Mouse (Mus musculus) left cerebral cortex, adult 8-10 months (tissue): ENCODE data around the gene Gpcpd1. TPM values are rescaled to one million over a fixed set of nuclear protein-coding genes. Genes with fewer than 3 reads are reported as not detected.
"Not testable (repeated sequence)": the region's sequence is repeated elsewhere in the genome, so short reads cannot be mapped to it uniquely, and the experiment has no call there.

Experiments used
- DNase-seq, 2 experiments: peaks; one replicate each; pipeline ENCODE4 v3.0.0; 2022; ENCODE audit warnings: low spot score in 2 of 2
- total RNA-seq, 4 experiments: library from RNA; stranded (reverse); gene quantifications; 2 replicates each; pipeline ENCODE4 v1.2.4; 2022

Gpcpd1 gene
- 10 to 100 TPM; 80.3 to 98.3 (median 82.8) TPM for total RNA-seq

DNA sequence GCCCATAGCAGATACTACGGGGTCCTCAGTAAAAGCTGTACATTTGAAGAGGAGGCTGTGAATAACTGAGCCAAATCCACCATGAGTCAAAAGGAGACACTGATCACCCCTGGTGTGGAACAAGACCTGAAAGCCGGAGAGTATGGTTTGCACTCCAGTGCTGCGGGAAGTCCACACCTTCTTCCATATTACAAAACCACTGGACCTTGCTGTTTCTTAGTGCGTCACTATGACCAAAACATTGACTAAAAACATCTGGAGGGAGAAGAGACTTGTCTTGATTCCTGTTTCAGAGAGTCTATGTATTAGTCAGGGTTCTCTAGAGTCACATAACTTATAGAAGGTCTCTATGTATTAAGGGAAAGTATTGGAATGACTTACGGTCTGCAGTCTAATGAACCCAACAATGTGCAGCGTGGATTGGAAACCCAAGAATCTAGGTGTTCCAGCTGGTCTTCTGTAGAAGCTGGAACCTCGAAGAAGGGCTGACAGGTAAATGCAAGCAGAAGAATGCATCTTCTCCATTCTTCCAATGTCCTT is at the start of gene Gpcpd1:
Gene Gpcpd1, minus strand, starts transcription at position 490 of the 540 bp plus-strand sequence.
- DNase-seq: no peak

DNA sequence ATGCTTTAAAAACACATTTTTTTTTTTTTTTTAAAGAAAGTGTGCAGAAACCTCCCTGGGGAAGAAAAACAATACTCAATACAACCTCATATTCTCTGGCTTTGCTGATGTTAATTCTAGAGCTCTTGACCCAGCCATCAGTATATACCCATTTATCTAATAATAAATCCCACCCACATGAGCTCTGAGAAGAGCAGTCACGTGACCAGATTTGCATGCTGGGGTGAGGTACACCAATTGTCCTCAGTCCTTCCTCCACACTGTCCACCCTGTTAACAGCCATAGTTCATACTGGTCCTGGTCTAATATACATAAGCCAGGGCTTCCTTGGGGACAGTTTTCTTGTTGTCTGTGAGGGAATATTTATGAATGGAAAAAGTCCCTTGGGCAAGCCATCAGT is 49.0 kb upstream of the Gpcpd1 start:
- DNase-seq: no peak

DNA sequence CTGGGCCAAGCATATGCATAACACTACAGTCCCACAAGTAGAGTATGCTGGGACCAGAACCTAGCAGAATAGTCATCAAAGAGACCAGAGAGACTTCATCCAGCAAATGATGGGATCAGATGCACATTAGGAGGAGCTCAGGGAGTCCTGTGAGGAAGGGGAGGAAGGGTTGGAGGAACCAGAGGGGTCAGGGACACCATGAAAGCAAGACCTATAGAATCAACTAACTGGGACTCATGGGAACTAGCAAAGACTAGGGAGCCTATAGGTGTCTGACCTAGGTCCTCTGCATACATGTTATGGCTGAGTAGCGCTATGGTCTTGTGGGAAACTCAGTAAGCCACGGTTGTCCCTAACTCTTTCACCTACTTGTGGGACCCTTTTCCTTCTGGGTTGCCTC is 41.1 kb upstream of the Gpcpd1 start:
- DNase-seq: no peak

DNA sequence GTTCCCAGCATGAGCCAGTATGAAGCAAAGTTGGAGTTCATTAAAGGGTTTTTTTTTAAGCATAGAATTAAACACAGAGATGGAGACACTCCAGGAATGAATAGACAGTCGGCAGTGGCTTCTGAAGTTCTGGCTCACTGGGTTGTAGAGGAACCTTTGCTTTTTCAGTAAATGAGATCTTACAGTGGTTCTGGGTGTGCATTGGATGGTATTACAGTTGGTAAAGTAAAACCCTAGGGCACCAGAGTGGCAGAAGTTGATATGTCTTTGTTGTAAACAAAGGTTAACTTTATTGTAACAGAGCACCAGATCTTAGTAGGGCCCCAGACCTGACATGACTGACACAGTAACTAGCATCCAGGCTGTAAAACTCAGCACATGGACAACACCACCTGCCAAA is 35.6 kb upstream of the Gpcpd1 start:
- DNase-seq: no peak

DNA sequence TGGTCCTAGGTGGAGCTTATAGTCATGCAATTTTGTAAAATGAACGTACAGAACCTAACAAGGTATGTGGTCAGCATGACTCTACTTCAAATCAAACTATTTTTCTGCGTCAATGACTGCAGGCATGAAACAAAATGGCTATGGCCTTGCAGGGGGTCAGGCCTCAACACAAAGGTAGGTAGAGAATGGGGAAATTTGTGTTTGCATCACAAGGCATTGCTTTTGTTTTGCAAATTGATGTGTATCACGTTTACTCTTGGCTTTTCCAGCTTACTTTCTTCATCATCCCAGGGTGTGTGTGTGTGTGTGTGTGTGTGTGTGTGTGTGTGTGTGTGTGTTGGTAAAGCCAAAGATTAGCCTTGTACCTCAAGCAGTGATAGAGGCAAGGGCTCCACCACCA is 30.2 kb upstream of the Gpcpd1 start:
- DNase-seq: no peak

DNA sequence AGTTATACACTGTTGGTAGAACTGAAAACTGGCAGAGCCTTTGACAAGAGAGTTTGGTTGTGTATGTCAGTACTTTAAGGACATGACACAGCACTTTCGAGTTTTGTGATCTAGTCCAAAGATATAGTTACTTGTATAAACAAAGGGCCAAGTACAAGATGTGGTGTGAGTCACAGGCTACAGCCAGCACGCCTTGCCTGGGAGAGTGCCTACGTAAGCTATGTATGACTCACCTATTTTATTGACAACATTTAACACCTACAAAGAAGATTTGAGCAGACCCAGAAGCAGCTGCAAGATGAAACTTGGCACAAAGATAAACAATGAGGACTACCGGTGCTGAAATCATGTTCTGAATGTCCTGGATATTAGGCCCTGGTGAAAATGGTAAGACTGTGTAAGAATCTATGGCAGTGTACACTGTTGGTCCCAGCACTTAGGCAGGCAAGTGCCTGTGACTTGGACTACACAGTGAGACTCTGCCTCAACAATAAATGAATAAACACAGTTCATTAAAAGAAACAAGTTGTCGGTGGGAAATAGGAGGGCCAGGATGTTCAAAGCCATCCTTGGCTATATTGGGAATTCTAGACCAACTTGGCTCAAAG is 26.2 kb upstream of the Gpcpd1 start:
- peak in 1 of 2 experiments; percentile 36 for DNase-seq

DNA sequence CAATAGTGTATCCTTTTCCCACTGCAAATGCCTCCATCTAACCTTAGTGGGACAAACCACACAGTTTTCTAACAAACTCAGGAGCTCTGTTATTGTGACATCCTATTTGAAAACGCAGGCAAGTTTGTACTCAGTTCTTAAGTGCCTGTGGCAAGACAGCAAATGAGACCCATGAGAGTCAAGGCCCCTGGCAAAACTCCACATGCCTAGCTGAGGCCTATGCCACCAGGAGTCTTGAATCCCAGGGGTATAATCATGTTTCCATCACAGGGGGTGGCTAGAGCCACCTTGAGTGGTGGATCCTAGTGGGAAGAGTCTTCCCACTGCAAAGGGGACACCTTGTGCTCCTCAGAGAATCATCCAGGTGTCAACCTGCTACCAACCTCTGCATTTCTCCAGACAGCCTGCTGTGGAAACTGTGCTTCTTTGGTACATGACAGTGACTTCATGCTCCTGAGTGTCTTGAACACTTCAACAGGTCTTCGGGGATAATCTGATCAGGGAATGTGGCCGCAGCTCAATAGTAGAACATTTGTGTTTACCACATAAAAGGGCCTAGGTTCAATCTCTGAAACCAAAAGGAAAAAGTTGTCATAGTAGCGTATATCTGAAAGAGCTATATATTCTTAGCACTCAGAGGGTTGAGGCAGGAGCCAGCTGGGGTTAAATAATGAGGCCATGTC is 24.2 kb upstream of the Gpcpd1 start:
- DNase-seq: no peak

DNA sequence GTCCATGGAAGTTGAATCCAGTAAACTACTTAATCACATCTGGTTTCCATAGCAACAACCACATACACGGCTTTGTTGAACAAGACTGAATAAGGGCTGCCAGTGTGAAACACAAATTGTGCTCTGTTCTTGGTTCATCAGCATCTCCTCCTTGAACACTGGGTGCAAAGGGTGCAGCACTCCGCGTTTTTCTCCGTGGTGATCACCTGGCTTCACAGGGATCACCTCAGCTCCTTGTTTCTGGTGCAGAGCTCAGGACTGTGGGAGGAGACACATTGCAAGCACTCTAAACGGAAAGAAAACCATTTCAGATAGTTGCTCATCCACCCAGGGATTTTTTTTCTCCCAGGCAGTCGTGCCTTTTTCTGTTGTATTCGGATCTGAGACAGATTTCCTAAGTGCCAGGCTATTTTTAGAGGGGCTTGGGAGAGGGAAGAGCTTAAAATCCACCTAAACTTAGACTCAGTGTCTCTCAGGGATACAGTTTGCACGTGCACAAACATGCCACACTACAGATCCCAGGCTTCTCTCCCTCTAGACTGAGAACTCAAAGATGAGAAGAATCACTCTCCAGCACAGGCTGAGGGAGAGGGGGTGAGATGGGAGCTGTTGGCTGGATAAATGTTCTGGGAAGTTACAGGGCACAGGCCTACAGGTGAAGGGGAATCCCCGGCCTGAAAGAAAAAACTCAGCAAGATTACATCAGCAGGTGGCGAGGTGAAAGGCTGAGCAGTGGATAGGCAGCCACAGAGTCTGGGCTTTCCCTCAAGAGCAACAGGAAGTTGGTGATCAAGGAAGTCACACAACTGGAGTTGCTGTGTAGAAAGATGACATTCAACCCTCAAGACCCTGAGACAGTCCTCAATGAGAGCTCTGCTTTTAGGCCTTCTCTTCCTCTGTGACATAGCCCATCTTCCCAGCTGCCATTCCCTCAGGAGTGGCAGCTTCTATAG is 19.9 kb upstream of the Gpcpd1 start:
- DNase-seq: peak; percentile 42 to 84

DNA sequence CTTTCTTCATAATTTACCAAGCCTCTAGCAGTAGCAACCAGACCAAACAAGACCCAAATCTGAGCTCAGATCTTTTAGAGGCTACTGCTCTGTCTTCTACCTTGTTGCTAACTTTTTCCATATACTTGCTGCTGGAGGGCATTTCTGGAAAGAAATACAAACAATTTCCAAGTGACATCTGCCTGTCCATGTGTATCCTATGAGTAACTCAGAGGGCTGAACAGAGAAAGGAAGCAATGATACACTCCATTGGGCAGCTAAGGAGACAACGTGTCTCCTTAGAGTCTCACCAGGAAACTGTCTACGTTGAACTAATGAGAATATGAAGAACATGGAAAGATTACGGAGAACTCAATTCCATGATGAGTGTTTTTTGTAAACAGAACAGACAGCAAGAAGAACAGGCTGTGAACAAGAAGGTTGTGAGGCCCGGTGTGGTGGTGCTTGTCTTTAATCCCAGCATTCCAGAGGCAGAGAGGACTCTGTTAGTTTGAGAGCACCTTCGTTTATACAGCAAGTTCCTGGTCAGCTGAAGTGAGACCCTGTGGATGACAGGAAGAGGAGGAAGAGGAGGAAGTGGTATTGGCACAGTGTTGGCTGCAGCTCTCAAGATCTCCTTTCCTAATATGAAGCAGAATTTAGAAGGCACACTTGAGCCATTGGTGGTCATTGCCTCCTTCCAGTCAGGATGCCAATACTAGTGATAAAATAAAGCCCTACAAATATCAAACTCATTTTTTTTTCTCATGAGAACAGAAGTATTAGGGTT is 18.4 kb upstream of the Gpcpd1 start:
- no peak for DNase-seq

DNA sequence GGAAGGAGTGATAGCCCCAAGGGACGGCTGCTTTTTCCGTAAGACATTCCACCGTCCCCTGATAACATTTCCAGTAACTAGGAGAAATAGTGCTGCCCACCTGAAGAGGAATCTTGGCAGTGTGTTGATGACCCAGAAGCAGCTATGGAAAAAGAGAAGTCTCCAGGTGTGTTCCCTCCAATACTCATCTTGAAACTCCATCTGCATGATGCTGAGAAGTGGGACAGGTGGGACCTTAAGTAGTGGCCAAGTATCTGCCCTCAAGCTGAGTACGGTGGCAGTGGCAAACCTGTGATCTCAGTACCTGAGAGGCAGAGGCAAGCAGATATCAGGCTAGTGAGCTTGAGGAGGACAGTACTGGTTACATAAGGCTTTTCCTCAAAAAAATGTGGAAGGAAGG is 17.4 kb upstream of the Gpcpd1 start:
- DNase-seq: no peak

DNA sequence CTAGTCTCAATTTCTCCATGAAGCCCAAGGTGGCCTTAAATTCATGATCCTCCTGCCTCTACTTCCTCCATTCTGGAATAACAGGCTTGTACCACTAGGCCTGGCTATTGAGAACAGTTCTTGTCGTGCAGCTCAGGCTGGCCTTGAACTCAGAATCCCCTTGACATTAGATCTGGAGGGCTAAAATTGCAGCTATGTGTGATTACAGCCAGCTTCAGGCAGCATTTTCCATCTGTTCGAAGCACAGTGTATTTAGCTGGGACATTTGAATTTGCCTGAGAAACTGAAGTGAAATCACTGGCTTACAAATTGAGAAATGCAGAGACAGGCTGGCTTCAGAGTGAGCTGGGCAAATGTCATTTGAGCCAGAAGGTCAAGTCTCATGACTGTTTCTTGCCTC is 16.2 kb upstream of the Gpcpd1 start:
- no peak for DNase-seq

DNA sequence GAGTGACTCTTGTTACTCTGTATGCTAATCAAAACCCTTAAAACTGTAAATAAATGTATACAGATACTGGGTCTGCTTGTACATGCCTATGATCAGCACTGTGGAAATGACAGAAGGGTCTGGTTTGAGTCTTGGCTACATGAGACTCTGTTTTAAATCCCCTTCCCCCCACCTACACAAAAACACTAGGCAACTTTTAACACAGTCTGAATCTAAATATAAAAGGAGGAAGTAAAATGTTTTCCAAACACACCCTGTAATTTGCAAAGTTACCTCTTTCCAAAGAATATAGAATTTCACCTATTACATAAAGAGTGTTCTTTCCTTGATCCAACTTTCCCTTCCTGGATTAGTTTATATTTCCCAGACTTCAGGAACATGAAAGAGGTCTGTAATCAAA is 14.2 kb upstream of the Gpcpd1 start:
- DNase-seq: no peak

DNA sequence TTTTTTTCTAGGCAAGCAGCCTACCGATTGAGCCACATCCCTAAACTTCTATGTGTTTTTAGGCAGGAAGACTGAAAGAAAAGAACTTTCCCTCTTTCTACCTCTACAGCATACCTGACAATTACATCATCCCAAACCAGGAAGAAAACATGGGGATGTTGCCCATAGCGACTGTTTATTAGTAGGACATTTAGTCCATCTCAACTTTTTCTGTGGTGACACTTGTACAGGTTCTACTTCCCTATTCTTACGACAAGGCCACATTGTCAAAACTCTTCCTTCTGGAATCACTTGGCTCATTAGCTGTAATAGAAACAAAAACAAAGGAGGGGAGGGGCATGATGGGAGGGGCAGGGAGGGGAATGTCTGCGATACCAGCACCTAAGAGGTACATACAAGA is 12.6 kb upstream of the Gpcpd1 start:
- no peak for DNase-seq

DNA sequence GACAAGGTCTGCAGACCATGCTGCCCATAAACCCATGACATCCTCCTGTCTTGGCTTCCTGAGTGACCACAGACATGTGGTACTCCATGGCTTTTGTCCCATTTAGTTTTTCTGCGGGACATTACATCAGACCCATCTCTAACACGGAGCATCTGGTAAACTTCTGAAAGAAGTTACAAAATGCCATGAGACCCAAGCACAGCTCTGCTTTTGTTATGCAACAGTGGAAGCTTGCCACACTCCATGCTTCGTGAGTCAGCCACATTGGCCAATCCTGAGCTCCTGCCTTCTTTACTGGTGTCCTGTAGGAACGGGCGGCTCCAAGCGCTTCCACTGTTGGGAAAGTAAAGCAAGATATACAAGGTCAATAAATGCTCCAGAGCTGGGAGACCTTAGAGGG is 11.6 kb upstream of the Gpcpd1 start:
- peak in 1 of 2 experiments; percentile 54 for DNase-seq

DNA sequence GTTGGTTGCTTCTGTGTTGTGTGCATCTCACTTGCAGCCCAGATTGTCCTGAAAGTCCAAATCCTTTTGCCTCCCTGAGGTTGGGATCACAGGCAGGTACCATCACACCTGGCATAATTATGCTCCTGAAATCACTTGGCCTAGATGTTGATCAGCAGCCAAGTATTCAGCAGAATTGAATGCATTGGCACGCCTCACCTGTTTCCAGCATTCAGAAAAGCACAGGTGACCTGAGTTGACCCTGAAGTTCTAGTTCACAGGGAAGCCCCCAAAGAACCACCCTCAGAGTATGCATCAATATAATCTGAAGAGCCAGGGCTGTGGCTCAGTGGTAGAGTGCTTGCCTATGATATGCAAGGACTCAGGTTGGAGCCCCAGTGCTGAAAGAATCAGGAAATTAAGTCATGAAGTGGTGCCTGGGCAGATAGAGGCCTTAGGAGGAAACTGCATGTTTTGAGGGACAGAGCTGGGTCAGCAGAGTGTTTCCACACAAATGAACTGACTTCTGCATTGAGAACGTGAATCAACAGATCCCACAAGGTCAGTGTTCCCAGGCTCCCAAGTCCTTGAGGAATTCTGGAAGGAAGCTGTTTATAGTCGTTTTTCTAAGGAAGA is 10.4 kb upstream of the Gpcpd1 start:
- DNase-seq: no peak

DNA sequence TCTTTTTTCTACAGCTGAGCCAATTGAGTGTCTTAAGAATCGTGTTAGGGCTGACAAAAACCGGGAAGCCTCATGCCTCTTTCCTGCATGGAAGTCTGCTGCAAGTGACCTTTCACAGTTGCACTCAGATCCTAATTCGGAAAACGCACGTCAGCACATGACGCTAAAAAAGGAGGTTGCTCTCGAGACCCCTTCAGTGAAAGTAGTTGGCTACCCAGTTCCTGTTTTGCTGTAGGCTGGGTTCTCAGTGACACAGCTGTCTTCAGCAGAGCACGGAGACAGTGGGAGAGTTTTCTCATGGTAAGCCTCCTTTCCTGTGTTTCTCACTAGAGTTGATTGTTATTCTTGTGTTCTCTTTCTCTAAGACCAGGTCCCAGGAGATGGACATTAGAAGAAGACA is 9.7 kb upstream of the Gpcpd1 start:
- no peak for DNase-seq

DNA sequence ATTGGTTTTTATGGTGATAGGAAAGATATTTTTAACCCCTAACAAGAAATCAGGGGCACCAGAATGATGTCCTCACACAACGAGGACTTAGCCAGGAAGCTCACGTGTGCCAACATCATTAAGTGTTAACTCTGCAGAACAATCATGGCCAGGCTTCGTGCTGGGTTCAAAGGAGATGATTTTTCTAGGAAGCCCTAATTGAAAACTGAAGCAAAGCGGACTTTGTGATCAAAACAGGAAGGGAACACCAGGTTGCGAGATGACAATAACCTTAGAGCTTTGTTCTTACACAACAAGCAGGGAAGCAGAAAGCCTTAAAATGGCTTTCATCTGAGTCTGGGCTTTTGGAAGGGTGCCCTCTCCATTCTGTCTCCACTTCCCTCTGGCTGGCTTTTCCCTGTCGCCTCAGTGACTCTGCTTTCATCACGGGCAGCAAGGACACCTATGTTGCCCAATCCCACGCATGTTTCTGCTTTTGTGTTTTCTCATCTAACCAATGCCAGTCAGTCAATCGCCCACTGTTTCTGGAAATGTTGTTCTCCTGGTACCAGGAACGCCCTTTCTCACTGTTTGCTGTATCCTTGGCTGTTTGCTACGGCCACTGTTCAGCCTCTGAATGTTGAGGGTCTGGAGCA is 8.2 kb upstream of the Gpcpd1 start:
- DNase-seq: no peak

DNA sequence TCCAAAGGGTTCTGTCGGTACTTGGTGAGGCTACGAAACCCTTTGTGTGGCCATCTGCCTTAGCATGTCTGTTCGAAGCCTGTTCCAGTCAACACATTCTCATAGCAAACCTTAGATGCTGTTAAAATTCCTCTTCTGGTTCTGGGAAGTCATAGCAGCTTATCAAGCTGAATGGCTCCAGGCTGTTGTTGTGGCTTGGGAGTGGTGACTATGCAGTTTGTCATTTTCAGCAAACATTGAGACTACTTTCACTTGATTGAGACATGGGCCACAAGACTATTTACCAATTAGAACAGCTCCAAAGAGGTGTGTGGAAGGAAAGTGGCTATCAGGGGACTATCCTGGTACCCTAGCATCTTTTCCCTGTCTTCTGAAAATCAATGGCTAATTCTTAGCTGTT is 4.6 kb upstream of the Gpcpd1 start:
- no peak for DNase-seq

DNA sequence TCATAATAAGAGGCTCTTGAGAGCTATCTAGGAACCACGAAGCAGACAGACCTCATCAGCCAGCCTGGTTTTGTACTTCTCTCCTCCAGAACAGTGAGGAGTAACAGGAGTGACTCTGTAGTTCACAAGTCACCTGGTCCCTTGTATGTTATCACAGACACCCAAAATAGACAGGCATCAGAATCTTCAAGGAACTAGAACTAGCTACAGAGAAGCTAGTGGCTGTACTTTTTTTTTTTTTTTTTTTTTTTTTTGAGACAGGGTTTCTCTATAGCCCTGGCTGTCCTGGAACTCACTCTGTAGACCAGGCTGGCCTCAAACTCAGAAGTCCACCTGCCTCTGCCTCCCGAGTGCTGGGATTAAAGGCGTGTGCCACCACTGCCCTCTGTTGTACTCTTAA is 4.0 kb upstream of the Gpcpd1 start:
- not testable (repeated sequence) for DNase-seq

DNA sequence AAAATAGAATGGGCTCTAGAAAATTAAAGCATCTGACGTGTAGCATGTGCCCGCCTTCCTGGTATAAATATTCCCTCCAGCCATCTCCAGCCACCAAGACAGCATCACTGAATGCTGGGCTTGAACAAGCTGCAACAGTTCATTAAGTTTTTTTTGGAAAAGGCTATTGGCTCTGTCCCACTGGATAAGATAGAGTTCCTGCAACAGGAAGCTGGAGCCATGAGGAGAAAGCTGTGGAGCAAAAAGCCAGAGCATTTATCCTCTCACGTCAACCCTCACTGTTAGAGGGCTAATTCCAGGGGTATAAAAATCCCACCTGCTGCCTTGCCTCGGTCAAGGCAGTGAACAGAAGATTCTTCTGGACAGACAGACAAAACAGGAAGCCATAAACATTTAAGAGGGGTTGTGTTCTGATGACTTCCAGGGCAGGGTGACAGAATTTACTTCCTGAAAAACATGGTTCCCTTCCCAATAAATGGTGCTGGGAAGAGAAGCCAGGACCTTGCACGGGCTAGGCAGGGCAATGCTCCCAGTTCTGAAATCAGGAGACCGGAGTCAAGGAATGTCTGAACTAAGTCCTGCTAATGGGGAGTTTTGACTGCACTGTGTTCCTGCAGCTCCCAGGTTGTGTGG is 2.5 kb upstream of the Gpcpd1 start:
- no peak for DNase-seq
